Mouse (Mus musculus): ENCODE results near the gene Dhx30.

GRCm38 (mm10) chr9:110142097-110142496 lies 24.5 kb upstream of the Dhx30 start:
- TF ChIP-seq CTCF (IDR thresholded peaks at IDR 0.05; ENCODE audit: low read depth, low read length), result no peak
- TF ChIP-seq POLR2A (IDR thresholded peaks at IDR 0.05; ENCODE audit: borderline replicate concordance, low read depth, low read length), result no peak

All from bone marrow macrophage, adult 2 months (primary cell).